Mouse (Mus musculus): Measurements from ENCODE around the gene Kdm5b.

Gene Kdm5b

DNA sequence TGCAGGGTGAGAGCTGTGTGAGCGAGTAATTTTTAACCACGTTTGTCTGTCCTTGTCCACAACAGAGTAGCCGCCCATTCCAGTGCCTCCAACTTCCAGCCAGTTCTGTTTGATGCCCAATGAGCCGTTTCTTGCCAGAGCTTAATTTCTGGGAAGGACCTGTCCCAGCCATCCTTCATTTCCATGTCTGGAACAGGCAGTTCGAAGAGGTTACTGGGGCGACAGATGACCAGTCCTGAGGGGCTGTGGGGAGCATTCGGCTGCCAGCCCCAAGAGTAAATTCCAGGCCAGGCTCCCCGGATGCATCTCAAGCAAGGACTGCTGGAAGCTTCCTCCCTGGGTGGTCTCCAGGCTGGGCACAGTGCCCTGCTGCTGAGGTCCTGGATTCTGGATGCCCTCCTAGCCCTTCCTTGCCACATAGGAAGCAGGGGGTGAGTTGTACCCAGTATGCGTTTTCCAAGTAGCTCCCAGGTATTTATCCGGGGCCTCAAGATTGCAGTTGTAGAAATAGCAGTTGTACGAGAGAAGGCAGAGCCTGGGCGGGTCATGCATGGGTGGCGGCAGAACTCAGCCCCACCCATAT is 91.4 kb downstream of the Kdm5b start:
- DNase-seq: peak; percentile 61

DNA sequence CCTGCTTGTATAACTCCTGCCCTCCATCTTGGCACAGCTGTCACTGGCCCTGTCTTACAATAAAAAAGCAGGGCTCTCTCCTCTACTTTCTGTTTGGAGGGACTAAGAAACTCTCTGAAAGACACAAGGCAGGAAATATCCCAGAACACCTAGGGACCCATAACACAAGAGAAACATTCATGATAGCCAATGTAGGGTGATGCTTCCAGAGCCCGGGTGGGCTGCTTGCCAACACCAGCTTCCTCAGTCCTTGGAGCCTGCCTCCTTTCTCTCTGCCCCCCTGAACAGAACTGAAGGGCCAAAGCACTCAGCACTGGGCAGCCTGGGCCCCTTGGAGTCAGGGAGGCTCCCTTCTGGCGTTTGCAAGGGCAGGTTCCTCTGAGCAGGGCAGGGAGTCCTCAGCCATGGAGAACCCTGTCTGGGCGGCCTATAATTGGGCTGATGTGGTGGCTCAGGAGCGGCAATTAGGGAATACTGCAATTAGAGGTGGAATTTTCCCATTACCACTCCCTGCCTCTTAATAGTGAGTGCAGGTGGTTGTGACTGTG is 92.0 kb downstream of the Kdm5b start:
- DNase-seq: peak; percentile 62

DNA sequence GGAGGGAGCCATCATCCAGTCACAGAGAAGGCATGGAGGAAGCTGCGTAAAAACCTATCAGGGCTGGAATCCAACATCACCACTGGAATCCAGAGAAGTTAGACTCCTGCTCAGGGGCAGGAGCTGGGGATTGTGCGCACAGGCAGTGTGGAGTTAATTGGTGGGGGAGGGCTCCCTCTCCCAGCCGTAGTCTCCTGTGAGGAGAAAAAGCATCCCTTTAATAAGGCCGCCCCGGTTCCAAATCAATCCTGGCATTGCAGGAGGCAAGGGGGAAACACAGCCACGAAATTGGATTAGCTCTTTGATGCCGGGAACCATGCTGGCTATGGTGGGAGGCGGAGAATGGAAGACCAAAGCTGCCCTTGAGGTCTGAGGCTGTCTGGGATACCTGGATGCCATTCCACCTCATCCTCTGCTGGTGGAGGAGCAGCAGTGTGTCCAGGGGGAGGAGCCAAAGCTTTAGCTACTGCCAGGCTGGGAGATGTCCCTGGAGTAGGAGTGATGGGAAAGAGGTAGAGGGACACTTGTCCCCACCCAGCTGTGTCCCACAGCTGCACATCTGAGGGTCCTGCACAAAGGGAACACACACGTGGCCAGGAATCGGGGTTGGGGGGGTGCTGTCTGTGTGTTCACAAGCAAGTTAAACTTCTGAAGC is 93.8 kb downstream of the Kdm5b start:
- no peak for DNase-seq

DNA sequence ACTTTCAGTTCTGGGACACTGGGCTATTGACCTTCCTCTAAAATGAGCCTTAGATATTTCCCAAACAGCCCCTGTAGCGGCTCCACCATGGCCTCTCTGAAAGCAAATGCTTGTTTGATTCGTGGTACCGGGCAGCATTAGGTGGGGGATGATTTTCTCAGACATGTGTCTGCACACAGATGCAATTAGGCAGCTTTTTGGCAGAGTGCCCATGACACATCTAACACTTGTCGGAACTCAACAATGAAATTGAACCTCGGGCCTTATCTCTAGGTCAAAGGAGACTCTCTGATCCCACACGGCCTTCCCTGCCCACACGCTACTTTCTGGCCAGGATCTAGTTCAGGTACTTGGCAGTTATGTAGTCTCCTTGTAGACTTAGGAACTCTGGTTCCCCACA is 98.9 kb downstream of the Kdm5b start:
- DNase-seq: no peak

DNA sequence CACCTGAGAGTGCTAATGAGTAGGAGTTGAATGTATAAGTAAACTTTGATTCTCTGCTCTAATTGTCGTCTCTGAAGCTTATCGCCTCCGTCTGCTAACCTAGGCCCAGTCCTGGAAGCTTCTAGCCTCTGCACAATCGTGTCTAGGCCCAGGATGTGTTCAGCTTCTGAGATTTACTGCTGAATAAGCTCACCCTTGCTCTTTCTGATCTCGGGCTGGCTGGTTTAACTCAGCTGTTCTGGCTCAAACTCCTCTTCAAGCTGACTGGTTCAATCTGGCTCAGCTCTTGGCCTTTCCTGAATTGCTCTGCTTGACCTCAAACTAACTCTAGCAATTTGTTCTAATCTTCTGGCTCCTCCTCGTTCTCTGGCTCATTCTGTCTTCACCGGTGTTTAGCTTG is 100.2 kb downstream of the Kdm5b start:
- no peak for DNase-seq

DNA sequence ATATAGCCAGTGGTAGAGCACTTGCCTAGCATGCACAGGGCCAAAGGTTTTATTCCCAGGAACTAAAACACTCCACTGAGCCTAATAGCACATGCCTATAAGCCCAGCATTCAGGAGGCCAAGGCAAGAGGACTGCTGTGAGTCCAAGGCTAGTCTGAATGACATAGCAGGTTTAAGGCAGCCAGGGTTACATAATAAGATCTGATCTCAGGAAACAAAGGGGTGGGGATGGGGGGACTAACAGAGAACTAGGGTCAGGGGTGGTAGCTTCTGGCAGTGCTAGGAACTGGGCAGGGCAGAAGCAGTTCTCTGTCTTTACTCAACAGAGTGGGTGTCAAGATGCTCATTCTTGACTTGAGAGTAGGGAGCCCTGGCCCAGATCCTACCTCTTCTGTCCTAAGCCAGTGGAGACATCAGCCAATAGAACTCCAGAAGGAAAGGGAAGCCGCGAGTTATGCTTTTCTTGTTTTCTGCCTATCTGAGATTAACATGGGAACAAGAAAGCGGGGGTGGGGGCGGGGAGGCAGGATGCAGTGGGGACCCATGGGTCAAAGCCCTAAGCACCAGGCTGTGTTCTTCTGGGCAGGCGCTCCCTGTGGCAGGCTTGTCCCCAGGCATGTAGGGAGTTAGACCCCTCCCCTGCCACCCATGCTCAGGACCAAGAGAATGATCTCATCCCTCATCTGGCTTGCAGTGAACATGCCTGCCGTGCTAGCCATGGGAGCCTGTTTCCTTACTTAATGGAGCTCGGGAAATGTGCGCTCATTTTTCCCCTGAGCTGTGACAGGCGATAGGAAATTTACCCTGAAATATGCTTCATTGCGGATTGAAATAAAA is 111.5 kb downstream of the Kdm5b start:
- DNase-seq: no peak

DNA sequence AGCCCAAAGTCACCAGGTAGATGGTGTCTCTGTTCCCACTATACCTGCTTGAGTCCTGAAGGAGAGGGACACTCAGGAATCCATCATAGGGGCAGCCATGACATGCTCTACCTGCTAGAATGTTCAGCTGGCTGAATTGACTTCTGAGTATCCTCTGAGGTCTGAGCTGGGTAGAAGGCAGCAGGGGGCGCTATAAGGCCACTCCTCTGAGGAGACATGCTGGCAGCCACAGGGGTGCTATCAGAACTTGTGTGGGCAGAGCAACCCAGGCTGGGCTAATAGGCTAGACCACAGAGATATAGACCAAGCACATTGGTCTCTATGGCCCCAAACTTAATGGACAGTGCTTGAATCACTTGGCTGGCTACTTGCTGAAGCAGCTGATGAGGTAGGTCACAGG is 114.3 kb downstream of the Kdm5b start:
- peak; percentile 70 for DNase-seq

DNA sequence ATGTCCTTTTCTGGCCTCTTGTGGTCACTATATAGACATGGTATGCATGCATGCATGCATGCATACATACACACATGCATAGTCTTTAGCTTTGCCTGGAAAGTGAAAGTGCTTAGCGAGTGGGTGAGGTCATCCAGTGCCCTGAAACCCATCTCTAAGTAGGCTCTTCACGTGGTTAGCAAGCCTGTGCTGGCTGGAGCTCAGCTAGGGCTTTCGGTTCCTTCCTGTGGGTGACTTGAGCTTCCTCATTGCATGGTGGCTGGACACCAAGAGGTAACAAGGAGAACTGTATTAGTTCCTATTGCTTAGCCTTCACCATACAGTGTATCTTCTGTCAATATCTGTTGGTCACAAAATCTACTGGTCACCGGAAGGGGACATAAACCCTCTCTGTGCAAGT is 119.5 kb downstream of the Kdm5b start:
- DNase-seq: no peak

DNA sequence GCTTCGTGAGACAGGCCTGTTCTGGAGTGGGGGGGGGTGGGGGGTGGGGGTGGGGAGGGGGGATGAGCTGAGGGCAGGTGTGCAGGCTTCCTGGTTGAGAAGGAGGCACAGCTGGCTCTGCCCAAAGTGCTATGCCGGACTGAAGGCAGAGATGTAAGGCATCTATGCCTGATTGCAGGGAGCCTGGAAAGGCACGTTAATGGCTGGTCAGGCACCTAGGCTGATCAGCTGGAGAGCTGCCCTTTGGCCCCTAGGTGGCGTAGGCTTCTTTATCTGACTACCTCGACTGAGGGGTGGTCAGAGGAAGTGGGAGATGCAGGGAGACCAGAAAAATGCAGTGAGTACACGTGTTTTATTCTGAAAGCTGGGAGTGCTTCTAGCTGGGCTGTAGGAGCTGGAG is 120.6 kb downstream of the Kdm5b start:
- no peak for DNase-seq

DNA sequence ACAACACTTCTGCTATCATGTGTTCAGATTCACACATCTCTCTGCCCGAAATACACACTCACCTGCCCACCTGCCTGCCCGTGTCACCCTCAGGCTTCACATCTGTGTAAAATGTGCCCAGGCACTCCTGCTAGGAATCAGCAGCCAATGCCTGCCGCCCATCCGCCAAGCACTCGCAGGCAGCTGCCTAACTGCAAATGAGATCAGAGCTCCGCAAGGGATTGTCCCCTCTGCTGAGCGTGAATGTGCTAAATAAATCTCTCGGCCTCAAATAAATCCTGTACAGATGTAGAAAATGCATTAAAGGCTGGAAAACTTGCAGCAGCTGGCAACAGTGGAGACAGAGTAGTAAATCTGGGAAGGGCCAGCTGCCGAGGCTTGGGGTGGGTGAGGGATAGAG is 122.5 kb downstream of the Kdm5b start:
- DNase-seq: no peak

All from cerebellum, adult 8-10 months (tissue).